Mouse (Mus musculus) hindbrain, embryonic 10.5 days (tissue): ENCODE measurements at regions not wholly inside any gene's neighbourhood (a gene's known extent, or its start where the extent isn't known, plus 50 kb on each side); places are given as distances from the start of the nearest gene placed in this dataset.

Source experiments
- DNase-seq: peaks from one replicate; pipeline ENCODE4 v3.0.0-alpha.2; 2017; ENCODE audit warnings: low spot score
- H3K27ac ChIP-seq: fragments of 300-500 bp; sonication (generic); 2 replicates; pipeline ENCODE4 v1.5.1; 2016; ENCODE audit warnings: mild to moderate bottlenecking, moderate library complexity
- H3K27me3 ChIP-seq: fragments of 300-500 bp; sonication (generic); 2 replicates; pipeline ENCODE4 v1.6.1; 2016; ENCODE audit warnings: mild to moderate bottlenecking; ENCODE audit not compliant: poor library complexity, insufficient read depth, severe bottlenecking
- H3K36me3 ChIP-seq: fragments of 300-500 bp; sonication (generic); 2 replicates; pipeline ENCODE4 v1.6.1; 2016; ENCODE audit warnings: mild to moderate bottlenecking, moderate library complexity
- H3K4me1 ChIP-seq: fragments of 300-500 bp; sonication (generic); replicated peaks from 2 replicates; pipeline ENCODE4 v1.6.1; 2016; ENCODE audit warnings: mild to moderate bottlenecking
- H3K4me3 ChIP-seq: fragments of 300-500 bp; sonication (generic); 2 replicates; pipeline ENCODE4 v1.5.1; 2016; ENCODE audit warnings: mild to moderate bottlenecking, moderate library complexity
- H3K9me3 ChIP-seq: fragments of 300-500 bp; sonication (generic); 2 replicates; pipeline ENCODE4 v1.6.1; 2016; ENCODE audit warnings: mild to moderate bottlenecking, moderate library complexity
- WGBS: fragments of 180-500 bp; shearing (Covaris S2); methylation state at CpG from one replicate; pipeline ENCODE4 v1.1.7; 2016; 5-methylcytosine and 5-hydroxymethylcytosine counted together

- H3K36me3 ChIP-seq, result no peaks in the 10 kb centered on the region
- WGBS, result 72% methylated on average over 3 of the region's 3 CpGs
- H3K27me3 ChIP-seq, result no peaks in the 10 kb centered on the region
- H3K4me1 ChIP-seq, result peaks cover 14% of the 10 kb centered on the region
- H3K4me3 ChIP-seq, result no peak overlapping the region
- no peak overlapping the region for H3K27ac ChIP-seq
- no peaks in the 10 kb centered on the region for H3K9me3 ChIP-seq
- no peak for DNase-seq
Observed at GRCm38 (mm10) chr12:77647841-77648240, 409.9 kb downstream of the Fut8 start.

GRCm38 (mm10) chr12:77654282-77654681 is 416.4 kb downstream of the Fut8 start:
- 85% methylated on average over 3 of the region's 3 CpGs for WGBS
- Histone ChIP-seq H3K27ac (no peak overlapping the region), H3K36me3 (no peaks in the 10 kb centered on the region), H3K4me3 (no peak overlapping the region), H3K9me3 (no peaks in the 10 kb centered on the region), H3K27me3 (peaks cover 9% of the 10 kb centered on the region; the same call in 1 of the 2 replicates), H3K4me1 (peaks cover 17% of the 10 kb centered on the region)
- DNase-seq, result no peak

- H3K27ac ChIP-seq, result no peak overlapping the region
- peaks cover 25% of the 10 kb centered on the region for H3K4me1 ChIP-seq
- peaks cover 19% of the 10 kb centered on the region for H3K27me3 ChIP-seq
- no peaks in the 10 kb centered on the region for H3K36me3 ChIP-seq
- 60% methylated on average over 5 of the region's 5 CpGs for WGBS
- H3K4me3 ChIP-seq, result no peak overlapping the region
- no peaks in the 10 kb centered on the region for H3K9me3 ChIP-seq
- no peak for DNase-seq
Observed at GRCm38 (mm10) chr12:77657060-77657459, 419.1 kb downstream of the Fut8 start.

- peak; percentile 51 for DNase-seq
- Histone ChIP-seq H3K27ac (no peak overlapping the region; the same call in 1 of the 2 replicates), H3K27me3 (peaks cover 19% of the 10 kb centered on the region), H3K4me3 (no peak overlapping the region), H3K36me3 (no peaks in the 10 kb centered on the region), H3K9me3 (no peaks in the 10 kb centered on the region), H3K4me1 (peaks cover 25% of the 10 kb centered on the region)
- WGBS, result 21% methylated on average over 3 of the region's 3 CpGs
Observed at GRCm38 (mm10) chr12:77657878-77658277, 420.0 kb downstream of the Fut8 start.

- H3K27me3 ChIP-seq, result peaks cover 17% of the 10 kb centered on the region
- H3K4me1 ChIP-seq, result peaks cover 23% of the 10 kb centered on the region
- H3K27ac ChIP-seq, result no peak overlapping the region
- no peaks in the 10 kb centered on the region for H3K36me3 ChIP-seq
- H3K9me3 ChIP-seq, result no peaks in the 10 kb centered on the region
- DNase-seq, result no peak
- H3K4me3 ChIP-seq, result no peak overlapping the region
- WGBS, result 87% methylated on average over 3 of the region's 3 CpGs
Observed at GRCm38 (mm10) chr12:77663180-77663579, 425.3 kb downstream of the Fut8 start.

- Histone ChIP-seq H3K9me3 (no peaks in the 10 kb centered on the region), H3K27ac (no peak overlapping the region), H3K4me3 (no peak overlapping the region), H3K4me1 (peaks cover 28% of the 10 kb centered on the region), H3K36me3 (no peaks in the 10 kb centered on the region), H3K27me3 (peaks cover 17% of the 10 kb centered on the region)
- DNase-seq, result no peak
- WGBS, result 69% methylated on average over 7 of the region's 7 CpGs
Observed at GRCm38 (mm10) chr12:77663665-77664374, 425.9 kb downstream of the Fut8 start.

GRCm38 (mm10) chr12:77666411-77666810 is 428.5 kb downstream of the Fut8 start:
- DNase-seq, result no peak
- Histone ChIP-seq H3K27ac (no peak overlapping the region), H3K27me3 (peaks cover 6% of the 10 kb centered on the region; the same call in 1 of the 2 replicates), H3K9me3 (no peaks in the 10 kb centered on the region), H3K4me3 (no peak overlapping the region), H3K4me1 (peaks cover 28% of the 10 kb centered on the region), H3K36me3 (no peaks in the 10 kb centered on the region)
- 89% methylated on average over 8 of the region's 8 CpGs for WGBS

GRCm38 (mm10) chr12:77667151-77667874 is 429.4 kb downstream of the Fut8 start:
- H3K4me3 ChIP-seq, result no peak overlapping the region
- no peaks in the 10 kb centered on the region for H3K36me3 ChIP-seq
- no peaks in the 10 kb centered on the region for H3K9me3 ChIP-seq
- H3K27me3 ChIP-seq, result peaks cover 11% of the 10 kb centered on the region; the same call in 1 of the 2 replicates
- DNase-seq, result no peak
- WGBS, result 76% methylated on average over 10 of the region's 10 CpGs
- H3K27ac ChIP-seq, result no peak overlapping the region
- peaks cover 28% of the 10 kb centered on the region for H3K4me1 ChIP-seq

GRCm38 (mm10) chr12:77667875-77668204 is 429.9 kb downstream of the Fut8 start:
- Histone ChIP-seq H3K36me3 (no peaks in the 10 kb centered on the region), H3K9me3 (no peaks in the 10 kb centered on the region), H3K4me3 (no peak overlapping the region), H3K27me3 (peaks cover 11% of the 10 kb centered on the region; the same call in 1 of the 2 replicates), H3K4me1 (peaks cover 30% of the 10 kb centered on the region), H3K27ac (no peak overlapping the region)
- DNase-seq, result peak; percentile 81
- WGBS, result 4% methylated on average over 6 of the region's 6 CpGs

GRCm38 (mm10) chr12:77670531-77670930 is 432.6 kb downstream of the Fut8 start:
- 0 out of 2 replicates have a peak, but pooled peaks cover 6% of the 10 kb centered on the region for H3K27me3 ChIP-seq
- no peak overlapping the region for H3K27ac ChIP-seq
- H3K4me3 ChIP-seq, result no peak overlapping the region
- H3K36me3 ChIP-seq, result no peaks in the 10 kb centered on the region
- 82% methylated on average over 8 of the region's 8 CpGs for WGBS
- peaks cover 42% of the 10 kb centered on the region for H3K4me1 ChIP-seq
- DNase-seq, result no peak
- H3K9me3 ChIP-seq, result no peaks in the 10 kb centered on the region

- WGBS, result 69% methylated on average over 2 of the region's 2 CpGs
- DNase-seq, result no peak
- Histone ChIP-seq H3K36me3 (no peaks in the 10 kb centered on the region), H3K27ac (no peak overlapping the region), H3K4me3 (no peak overlapping the region), H3K4me1 (peaks cover 31% of the 10 kb centered on the region), H3K27me3 (0 out of 2 replicates have a peak, but pooled peaks cover 6% of the 10 kb centered on the region), H3K9me3 (no peaks in the 10 kb centered on the region)
Observed at GRCm38 (mm10) chr12:77674352-77674751, 436.4 kb downstream of the Fut8 start.

GRCm38 (mm10) chr12:77674755-77675154 is 436.8 kb downstream of the Fut8 start:
- H3K36me3 ChIP-seq, result no peaks in the 10 kb centered on the region
- H3K9me3 ChIP-seq, result 0 out of 2 replicates have a peak, but pooled peaks cover 2% of the 10 kb centered on the region
- peaks cover 31% of the 10 kb centered on the region for H3K4me1 ChIP-seq
- 0 out of 2 replicates have a peak, but pooled peaks cover 6% of the 10 kb centered on the region for H3K27me3 ChIP-seq
- DNase-seq, result no peak
- 80% methylated on average over 5 of the region's 5 CpGs for WGBS
- H3K27ac ChIP-seq, result no peak overlapping the region
- no peak overlapping the region for H3K4me3 ChIP-seq

GRCm38 (mm10) chr12:77678040-77678439 is 440.1 kb downstream of the Fut8 start:
- Histone ChIP-seq H3K4me1 (peaks cover 19% of the 10 kb centered on the region), H3K4me3 (no peak overlapping the region), H3K27ac (0 out of 2 replicates have a peak overlapping the region, but pooled peaks have one; percentile 35), H3K9me3 (0 out of 2 replicates have a peak, but pooled peaks cover 4% of the 10 kb centered on the region), H3K27me3 (no peaks in the 10 kb centered on the region), H3K36me3 (no peaks in the 10 kb centered on the region)
- no peak for DNase-seq
- 66% methylated on average over 5 of the region's 5 CpGs for WGBS
